Mouse (Mus musculus): ENCODE data around the gene Slc6a17. TPM values are rescaled to one million over a fixed set of nuclear protein-coding genes. Genes with fewer than 3 reads are reported as not detected.
A peak's percentile ranks its signal among the peaks of the same experiment; 100 is the strongest.

Gene Slc6a17
- polyA plus RNA-seq, 1 experiment from 2014 or later: 1.8 TPM

GRCm38 (mm10) chr3:107533532-107533931 lies 15.7 kb upstream of the Slc6a17 start:
- no peaks in the 10 kb centered on the region for H3K9me3 ChIP-seq (ENCODE audit: control insufficient read depth, low read length)
- no peak overlapping the region for H3K4me2 ChIP-seq (ENCODE audit: low read depth, low read length)
- peaks cover 4% of the 10 kb centered on the region; the same call in 1 of the 2 replicates for H3K27me3 ChIP-seq (ENCODE audit: control insufficient read depth, insufficient read depth, low read depth, low read length)
- 33% methylated on average over 4 of the region's 4 CpGs for WGBS
- no peak overlapping the region for H3K27ac ChIP-seq (ENCODE audit: low read length)
- H3K36me3 ChIP-seq (ENCODE audit: control insufficient read depth, insufficient read depth, low read length): no peaks in the 10 kb centered on the region
- H3K4me1 ChIP-seq (replicated peaks; ENCODE audit: control insufficient read depth, insufficient read depth, low read length): peaks cover 8% of the 10 kb centered on the region; the same call in 1 of the 2 replicates
- no peak overlapping the region for H3K4me3 ChIP-seq (ENCODE audit: low read length)
- no peak overlapping the region for H3K9ac ChIP-seq (ENCODE audit: low read length)
- ATAC-seq (ENCODE audit: low read depth): no peak

- Histone ChIP-seq H3K9ac (ENCODE audit: low read length) (no peak overlapping the region), H3K4me2 (ENCODE audit: low read depth, low read length) (no peak overlapping the region), H3K4me3 (ENCODE audit: low read length) (no peak overlapping the region), H3K4me1 (replicated peaks; ENCODE audit: control insufficient read depth, insufficient read depth, low read length) (no peaks in the 10 kb centered on the region), H3K27ac (ENCODE audit: low read length) (no peak overlapping the region), H3K36me3 (ENCODE audit: control insufficient read depth, insufficient read depth, low read length) (no peaks in the 10 kb centered on the region), H3K27me3 (ENCODE audit: control insufficient read depth, insufficient read depth, low read depth, low read length) (no peaks in the 10 kb centered on the region; the same call in 1 of the 2 replicates), H3K9me3 (ENCODE audit: control insufficient read depth, low read length) (no peaks in the 10 kb centered on the region)
- WGBS: 64% methylated on average over 5 of the region's 5 CpGs
- no peak for ATAC-seq (ENCODE audit: low read depth)
These were observed 12.8 kb upstream of the Slc6a17 start for GRCm38 (mm10) chr3:107530581-107530980.

GRCm38 (mm10) chr3:107529182-107529581 lies 11.4 kb upstream of the Slc6a17 start:
- 76% methylated on average over 5 of the region's 5 CpGs for WGBS
- H3K9me3 ChIP-seq (ENCODE audit: control insufficient read depth, low read length): no peaks in the 10 kb centered on the region
- H3K27ac ChIP-seq (ENCODE audit: low read length): no peak overlapping the region
- H3K4me1 ChIP-seq (replicated peaks; ENCODE audit: control insufficient read depth, insufficient read depth, low read length): no peaks in the 10 kb centered on the region
- no peak for ATAC-seq (ENCODE audit: low read depth)
- no peaks in the 10 kb centered on the region for H3K36me3 ChIP-seq (ENCODE audit: control insufficient read depth, insufficient read depth, low read length)
- no peak overlapping the region for H3K9ac ChIP-seq (ENCODE audit: low read length)
- no peak overlapping the region for H3K4me2 ChIP-seq (ENCODE audit: low read depth, low read length)
- H3K4me3 ChIP-seq (ENCODE audit: low read length): no peak overlapping the region
- H3K27me3 ChIP-seq (ENCODE audit: control insufficient read depth, insufficient read depth, low read depth, low read length): no peaks in the 10 kb centered on the region; the same call in 1 of the 2 replicates

- H3K36me3 ChIP-seq (ENCODE audit: control insufficient read depth, insufficient read depth, low read length): no peaks in the 10 kb centered on the region
- H3K4me1 ChIP-seq (replicated peaks; ENCODE audit: control insufficient read depth, insufficient read depth, low read length): no peaks in the 10 kb centered on the region
- no peaks in the 10 kb centered on the region for H3K27me3 ChIP-seq (ENCODE audit: control insufficient read depth, insufficient read depth, low read depth, low read length)
- no peaks in the 10 kb centered on the region for H3K9me3 ChIP-seq (ENCODE audit: control insufficient read depth, low read length)
- WGBS: 20% methylated on average over 9 of the region's 9 CpGs
- H3K4me3 ChIP-seq (ENCODE audit: low read length): no peak overlapping the region
- H3K9ac ChIP-seq (ENCODE audit: low read length): no peak overlapping the region
- H3K4me2 ChIP-seq (ENCODE audit: low read depth, low read length): no peak overlapping the region
- ATAC-seq (ENCODE audit: low read depth): 0 out of 2 replicates have a peak, but pooled peaks have one; percentile 15
- no peak overlapping the region for H3K27ac ChIP-seq (ENCODE audit: low read length)
These were observed 10.7 kb upstream of the Slc6a17 start for GRCm38 (mm10) chr3:107528401-107529118.

GRCm38 (mm10) chr3:107524547-107524946 lies 6.7 kb upstream of the Slc6a17 start:
- no peak overlapping the region for H3K4me3 ChIP-seq (ENCODE audit: low read length)
- no peak for ATAC-seq (ENCODE audit: low read depth)
- no peaks in the 10 kb centered on the region for H3K4me1 ChIP-seq (replicated peaks; ENCODE audit: control insufficient read depth, insufficient read depth, low read length)
- no peak overlapping the region for H3K27ac ChIP-seq (ENCODE audit: low read length)
- H3K27me3 ChIP-seq (ENCODE audit: control insufficient read depth, insufficient read depth, low read depth, low read length): no peaks in the 10 kb centered on the region; the same call in 1 of the 2 replicates
- H3K36me3 ChIP-seq (ENCODE audit: control insufficient read depth, insufficient read depth, low read length): no peaks in the 10 kb centered on the region
- no peak overlapping the region for H3K4me2 ChIP-seq (ENCODE audit: low read depth, low read length)
- H3K9ac ChIP-seq (ENCODE audit: low read length): no peak overlapping the region
- 58% methylated on average over 6 of the region's 6 CpGs for WGBS
- H3K9me3 ChIP-seq (ENCODE audit: control insufficient read depth, low read length): no peaks in the 10 kb centered on the region

- ATAC-seq (ENCODE audit: low read depth): no peak
- H3K27ac ChIP-seq (ENCODE audit: low read length): no peak overlapping the region
- peaks cover 24% of the 10 kb centered on the region for H3K27me3 ChIP-seq (ENCODE audit: control insufficient read depth, insufficient read depth, low read depth, low read length)
- no peak overlapping the region for H3K9ac ChIP-seq (ENCODE audit: low read length)
- H3K4me1 ChIP-seq (replicated peaks; ENCODE audit: control insufficient read depth, insufficient read depth, low read length): peaks cover 11% of the 10 kb centered on the region
- 76% methylated on average over 5 of the region's 5 CpGs for WGBS
- H3K9me3 ChIP-seq (ENCODE audit: control insufficient read depth, low read length): no peaks in the 10 kb centered on the region
- H3K4me2 ChIP-seq (ENCODE audit: low read depth, low read length): no peak overlapping the region
- H3K4me3 ChIP-seq (ENCODE audit: low read length): no peak overlapping the region
- no peaks in the 10 kb centered on the region for H3K36me3 ChIP-seq (ENCODE audit: control insufficient read depth, insufficient read depth, low read length)
These were observed 3.1 kb upstream of the Slc6a17 start for GRCm38 (mm10) chr3:107520931-107521330.

GRCm38 (mm10) chr3:107516776-107517630 lies 815 bp downstream of the Slc6a17 start:
- Histone ChIP-seq H3K4me3 (ENCODE audit: low read length) (peak overlapping the region; percentile 47), H3K4me2 (ENCODE audit: low read depth, low read length) (peak overlapping the region; percentile 71), H3K27ac (ENCODE audit: low read length) (no peak overlapping the region), H3K36me3 (ENCODE audit: control insufficient read depth, insufficient read depth, low read length) (no peaks in the 10 kb centered on the region), H3K4me1 (replicated peaks; ENCODE audit: control insufficient read depth, insufficient read depth, low read length) (peaks cover 11% of the 10 kb centered on the region), H3K9ac (ENCODE audit: low read length) (peak overlapping the region; percentile 64), H3K9me3 (ENCODE audit: control insufficient read depth, low read length) (no peaks in the 10 kb centered on the region), H3K27me3 (ENCODE audit: control insufficient read depth, insufficient read depth, low read depth, low read length) (peaks cover 28% of the 10 kb centered on the region)
- ATAC-seq (ENCODE audit: low read depth): peak; percentile 89
- 8% methylated on average over 54 of the region's 55 CpGs for WGBS

GRCm38 (mm10) chr3:107515989-107516388 lies 1.8 kb downstream of the Slc6a17 start:
- no peak overlapping the region for H3K9ac ChIP-seq (ENCODE audit: low read length)
- H3K9me3 ChIP-seq (ENCODE audit: control insufficient read depth, low read length): no peaks in the 10 kb centered on the region
- peaks cover 28% of the 10 kb centered on the region for H3K27me3 ChIP-seq (ENCODE audit: control insufficient read depth, insufficient read depth, low read depth, low read length)
- WGBS: 71% methylated on average over 4 of the region's 4 CpGs
- no peak overlapping the region for H3K4me2 ChIP-seq (ENCODE audit: low read depth, low read length)
- H3K36me3 ChIP-seq (ENCODE audit: control insufficient read depth, insufficient read depth, low read length): no peaks in the 10 kb centered on the region
- H3K27ac ChIP-seq (ENCODE audit: low read length): no peak overlapping the region
- no peak for ATAC-seq (ENCODE audit: low read depth)
- H3K4me1 ChIP-seq (replicated peaks; ENCODE audit: control insufficient read depth, insufficient read depth, low read length): peaks cover 11% of the 10 kb centered on the region
- H3K4me3 ChIP-seq (ENCODE audit: low read length): no peak overlapping the region

- 88% methylated on average over 3 of the region's 3 CpGs for WGBS
- Histone ChIP-seq H3K27ac (ENCODE audit: low read length) (no peak overlapping the region), H3K9me3 (ENCODE audit: control insufficient read depth, low read length) (no peaks in the 10 kb centered on the region), H3K9ac (ENCODE audit: low read length) (no peak overlapping the region), H3K27me3 (ENCODE audit: control insufficient read depth, insufficient read depth, low read depth, low read length) (peaks cover 9% of the 10 kb centered on the region), H3K4me2 (ENCODE audit: low read depth, low read length) (no peak overlapping the region), H3K36me3 (ENCODE audit: control insufficient read depth, insufficient read depth, low read length) (no peaks in the 10 kb centered on the region), H3K4me1 (replicated peaks; ENCODE audit: control insufficient read depth, insufficient read depth, low read length) (no peaks in the 10 kb centered on the region), H3K4me3 (ENCODE audit: low read length) (no peak overlapping the region)
- no peak for ATAC-seq (ENCODE audit: low read depth)
These were observed 6.4 kb downstream of the Slc6a17 start for GRCm38 (mm10) chr3:107511416-107511815.

Data from lung, embryonic 16.5 days (tissue).